Mouse (Mus musculus): Measurements from ENCODE around the gene AA986860. TPM values are rescaled to one million over a fixed set of nuclear protein-coding genes. Genes with fewer than 3 reads are reported as not detected.

The AA986860 gene
- polyA plus RNA-seq (2015; fragmentation: Nextera tagmentation; extraction: Ambion mirVana), result 0.49 and 1.4 TPM in 2 replicates

GRCm38 (mm10) chr1:130731741-130732337, at the start of gene AA986860:
AA986860 (plus strand) TSS chr1:130731976.
- no peak within 1 kb of the TSS for H3K4me3 ChIP-seq
- no peak for ATAC-seq (ENCODE audit: low read depth)
- no peaks in the 10 kb centered on the region for H3K9me3 ChIP-seq
- peak within 1 kb of the TSS; percentile 18; the same call in 1 of the 2 replicates for H3K4me2 ChIP-seq
- H3K27ac ChIP-seq (replicated peaks), result no peak within 1 kb of the TSS
- no peaks in the 10 kb centered on the region for H3K36me3 ChIP-seq
- WGBS, result 8% methylated on average over 10 of the region's 10 CpGs
- H3K9ac ChIP-seq, result no peak within 1 kb of the TSS
- no peaks in the 10 kb centered on the region for H3K27me3 ChIP-seq
- H3K4me1 ChIP-seq (replicated peaks), result 0 out of 2 replicates have a peak, but pooled peaks cover 4% of the 10 kb centered on the region

- 51% methylated on average over 1 of the region's 1 CpGs for WGBS
- no peak overlapping the region for H3K27ac ChIP-seq (replicated peaks)
- ATAC-seq (ENCODE audit: low read depth), result no peak
These were observed 47.9 kb upstream of the AA986860 start for GRCm38 (mm10) chr1:130683905-130684304.

GRCm38 (mm10) chr1:130698601-130699000, 33.2 kb upstream of the AA986860 start:
- Histone ChIP-seq H3K27me3 (no peaks in the 10 kb centered on the region), H3K36me3 (peaks cover 73% of the 10 kb centered on the region), H3K27ac (replicated peaks) (no peak overlapping the region), H3K9me3 (no peaks in the 10 kb centered on the region), H3K4me3 (no peak overlapping the region), H3K9ac (no peak overlapping the region), H3K4me2 (no peak overlapping the region), H3K4me1 (replicated peaks) (no peaks in the 10 kb centered on the region)
- WGBS, result 96% methylated on average over 5 of the region's 5 CpGs
- no peak for ATAC-seq (ENCODE audit: low read depth)

More at GRCm38 (mm10) chr1:130683905-130684304, 47.9 kb upstream of the AA986860 start:
- peaks cover 10% of the 10 kb centered on the region for H3K36me3 ChIP-seq
- no peaks in the 10 kb centered on the region for H3K4me1 ChIP-seq (replicated peaks)
- no peak overlapping the region for H3K4me3 ChIP-seq
- no peaks in the 10 kb centered on the region for H3K27me3 ChIP-seq
- no peaks in the 10 kb centered on the region for H3K9me3 ChIP-seq
- no peak overlapping the region for H3K4me2 ChIP-seq
- no peak overlapping the region for H3K9ac ChIP-seq

GRCm38 (mm10) chr1:130699937-130700633, 31.7 kb upstream of the AA986860 start:
- Histone ChIP-seq H3K36me3 (peaks cover 84% of the 10 kb centered on the region), H3K9me3 (no peaks in the 10 kb centered on the region), H3K27me3 (no peaks in the 10 kb centered on the region), H3K4me1 (replicated peaks) (no peaks in the 10 kb centered on the region), H3K27ac (replicated peaks) (no peak overlapping the region), H3K9ac (no peak overlapping the region), H3K4me2 (no peak overlapping the region), H3K4me3 (no peak overlapping the region)
- ATAC-seq (ENCODE audit: low read depth), result no peak
- WGBS, result 95% methylated on average over 10 of the region's 10 CpGs

- Histone ChIP-seq H3K27me3 (no peaks in the 10 kb centered on the region), H3K9me3 (no peaks in the 10 kb centered on the region), H3K27ac (replicated peaks) (no peak overlapping the region), H3K36me3 (peaks cover 94% of the 10 kb centered on the region), H3K4me3 (no peak overlapping the region), H3K4me2 (no peak overlapping the region), H3K9ac (no peak overlapping the region), H3K4me1 (replicated peaks) (no peaks in the 10 kb centered on the region)
- WGBS, result 95% methylated on average over 11 of the region's 11 CpGs
- ATAC-seq (ENCODE audit: low read depth), result no peak
These were observed 29.8 kb upstream of the AA986860 start for GRCm38 (mm10) chr1:130701976-130702375.

- H3K9ac ChIP-seq, result no peak overlapping the region
- 86% methylated on average over 2 of the region's 2 CpGs for WGBS
- no peak overlapping the region for H3K4me2 ChIP-seq
- no peaks in the 10 kb centered on the region for H3K27me3 ChIP-seq
- no peak overlapping the region for H3K4me3 ChIP-seq
- H3K36me3 ChIP-seq, result peaks cover 91% of the 10 kb centered on the region
- ATAC-seq (ENCODE audit: low read depth), result no peak
- no peaks in the 10 kb centered on the region for H3K9me3 ChIP-seq
- no peak overlapping the region for H3K27ac ChIP-seq (replicated peaks)
- H3K4me1 ChIP-seq (replicated peaks), result no peaks in the 10 kb centered on the region
These were observed 28.2 kb upstream of the AA986860 start for GRCm38 (mm10) chr1:130703613-130704012.

- H3K9me3 ChIP-seq, result no peaks in the 10 kb centered on the region
- peaks cover 59% of the 10 kb centered on the region for H3K36me3 ChIP-seq
- H3K27ac ChIP-seq (replicated peaks), result no peak overlapping the region
- H3K4me2 ChIP-seq, result no peak overlapping the region
- WGBS, result 92% methylated on average over 22 of the region's 22 CpGs
- H3K9ac ChIP-seq, result no peak overlapping the region
- H3K4me3 ChIP-seq, result no peak overlapping the region
- no peak for ATAC-seq (ENCODE audit: low read depth)
- peaks cover 15% of the 10 kb centered on the region; the same call in 1 of the 2 replicates for H3K4me1 ChIP-seq (replicated peaks)
- no peaks in the 10 kb centered on the region for H3K27me3 ChIP-seq
These were observed 21.3 kb upstream of the AA986860 start for GRCm38 (mm10) chr1:130710283-130711080.

- H3K36me3 ChIP-seq, result peaks cover 33% of the 10 kb centered on the region
- H3K27ac ChIP-seq (replicated peaks), result no peak overlapping the region
- H3K27me3 ChIP-seq, result no peaks in the 10 kb centered on the region
- H3K9ac ChIP-seq, result 0 out of 2 replicates have a peak overlapping the region, but pooled peaks have one; percentile 88
- no peaks in the 10 kb centered on the region for H3K9me3 ChIP-seq
- H3K4me2 ChIP-seq, result 0 out of 2 replicates have a peak overlapping the region, but pooled peaks have one; percentile 99
- H3K4me3 ChIP-seq, result no peak overlapping the region
- 74% methylated on average over 4 of the region's 4 CpGs for WGBS
- ATAC-seq (ENCODE audit: low read depth), result no peak
- peaks cover 31% of the 10 kb centered on the region for H3K4me1 ChIP-seq (replicated peaks)
These were observed 17.7 kb upstream of the AA986860 start for GRCm38 (mm10) chr1:130714046-130714445.

GRCm38 (mm10) chr1:130715561-130716217, 16.1 kb upstream of the AA986860 start, which contains the start of gene Gm29427:
Gm29427 (minus strand) TSS chr1:130715799.
- Histone ChIP-seq H3K36me3 (peaks cover 28% of the 10 kb centered on the region), H3K4me3 (peak within 1 kb of the TSS; percentile 71), H3K9me3 (no peaks in the 10 kb centered on the region), H3K27ac (replicated peaks) (peak within 1 kb of the TSS; percentile 92), H3K4me2 (peak within 1 kb of the TSS; percentile 99), H3K4me1 (replicated peaks) (peaks cover 39% of the 10 kb centered on the region), H3K27me3 (no peaks in the 10 kb centered on the region), H3K9ac (peak within 1 kb of the TSS; percentile 88)
- ATAC-seq (ENCODE audit: low read depth), result peak; percentile 97
- under 1% methylated on average over 37 of the region's 38 CpGs for WGBS

- no peaks in the 10 kb centered on the region for H3K27me3 ChIP-seq
- peaks cover 23% of the 10 kb centered on the region for H3K36me3 ChIP-seq
- H3K4me3 ChIP-seq, result peak overlapping the region; percentile 71
- peak overlapping the region; percentile 99 for H3K4me2 ChIP-seq
- peak overlapping the region; percentile 88 for H3K9ac ChIP-seq
- peak; percentile 38 for ATAC-seq (ENCODE audit: low read depth)
- H3K4me1 ChIP-seq (replicated peaks), result peaks cover 42% of the 10 kb centered on the region
- peak overlapping the region; percentile 92 for H3K27ac ChIP-seq (replicated peaks)
- H3K9me3 ChIP-seq, result no peaks in the 10 kb centered on the region
- 1% methylated on average over 3 of the region's 3 CpGs for WGBS
These were observed 15.6 kb upstream of the AA986860 start for GRCm38 (mm10) chr1:130716218-130716512.

- H3K27ac ChIP-seq (replicated peaks), result peak overlapping the region; percentile 92
- ATAC-seq (ENCODE audit: low read depth), result peak; percentile 4
- H3K4me2 ChIP-seq, result peak overlapping the region; percentile 99
- H3K27me3 ChIP-seq, result no peaks in the 10 kb centered on the region
- H3K36me3 ChIP-seq, result peaks cover 19% of the 10 kb centered on the region
- H3K4me3 ChIP-seq, result peak overlapping the region; percentile 71
- peaks cover 42% of the 10 kb centered on the region for H3K4me1 ChIP-seq (replicated peaks)
- no peaks in the 10 kb centered on the region for H3K9me3 ChIP-seq
- WGBS, result under 1% methylated on average over 42 of the region's 42 CpGs
- H3K9ac ChIP-seq, result peak overlapping the region; percentile 88
These were observed 15.1 kb upstream of the AA986860 start for GRCm38 (mm10) chr1:130716513-130717290.

All from neural tube, embryonic 13.5 days (tissue).